ENCODE assay signal across 8 mouse cellular contexts in genomic region chr7:44547725-44548124, GRCm38 (mm10). TPM values are rescaled to one million over a fixed set of nuclear protein-coding genes. Genes with fewer than 3 reads are reported as not detected.
DNase-seq lines count a peak whose midpoint lies in the region; ATAC-seq and TF ChIP-seq lines count a peak whose summit lies in the region.

No protein-coding gene starts in this region.

- peaks cover 32% of the 10 kb centered on the region for H3K36me3 ChIP-seq in spleen, adult 2 months (ENCODE audit: control insufficient read depth, insufficient read depth, low read length)
- peaks cover 79% of the 10 kb centered on the region for H3K36me3 ChIP-seq in erythroblast, embryonic 14.5 days (ENCODE audit: control insufficient read depth)
- peaks cover 48% of the 10 kb centered on the region for H3K36me3 ChIP-seq in limb, embryonic 12.5 days
- peaks cover 17% of the 10 kb centered on the region for H3K36me3 ChIP-seq in stomach, embryonic 15.5 days

- H3K9me3 ChIP-seq in erythroblast, embryonic 14.5 days (ENCODE audit: control insufficient read depth, low read length), result peaks cover 18% of the 10 kb centered on the region
- peaks cover 8% of the 10 kb centered on the region; the same call in 1 of the 2 replicates for H3K9me3 ChIP-seq in limb, embryonic 12.5 days
- H3K9me3 ChIP-seq in stomach, embryonic 15.5 days, result no peaks in the 10 kb centered on the region

- no peak for TF ChIP-seq CTCF in spleen, adult 2 months (IDR thresholded peaks at IDR 0.05; ENCODE audit: extremely low read depth, insufficient read depth, insufficient read length, insufficient replicate concordance)

- DNase-seq in spleen, adult 2 months (ENCODE audit: low read depth in 1 of 2, low spot score in 2 of 2), result no peak
- DNase-seq in spleen, adult 12 weeks (ENCODE audit: low spot score), result no peak
- no peak for DNase-seq in cerebellum, postnatal 36 days
- DNase-seq in yolk sac, embryonic 10.5 days (ENCODE audit: low spot score), result no peak
- no peak for DNase-seq in urinary bladder, adult 2 months (ENCODE audit: low spot score)

- peak overlapping the region; percentile 84 for H3K27ac ChIP-seq in spleen, adult 2 months (ENCODE audit: insufficient read depth, low read length)
- no peak overlapping the region for H3K27ac ChIP-seq in limb, embryonic 12.5 days
- H3K27ac ChIP-seq in stomach, embryonic 15.5 days, result peak overlapping the region; percentile 77

- ATAC-seq in limb, embryonic 12.5 days (ENCODE audit: insufficient number of reproducible peaks, insufficient read depth, low FRiP score, low TSS enrichment, low read depth), result no peak
- no peak for ATAC-seq in stomach, embryonic 15.5 days (ENCODE audit: insufficient read depth, low FRiP score, low read depth)

- 14% methylated on average over 5 of the region's 5 CpGs for WGBS in spleen, adult 2 months
- WGBS in limb, embryonic 12.5 days, result 24% methylated on average over 5 of the region's 5 CpGs
- WGBS in stomach, embryonic 15.5 days, result 16% methylated on average over 5 of the region's 5 CpGs

- H3K4me2 ChIP-seq in limb, embryonic 12.5 days, result peak overlapping the region; percentile 76
- H3K4me2 ChIP-seq in stomach, embryonic 15.5 days, result peak overlapping the region; percentile 92

- H3K9ac ChIP-seq in limb, embryonic 12.5 days (replicated peaks), result peak overlapping the region; percentile 68
- H3K9ac ChIP-seq in stomach, embryonic 15.5 days, result peak overlapping the region; percentile 65; the same call in 1 of the 2 replicates

- TF ChIP-seq POLR2A in spleen, adult 2 months (IDR thresholded peaks at IDR 0.05; ENCODE audit: low read depth, low read length), result no peak

- H3K27me3 ChIP-seq in spleen, adult 2 months (ENCODE audit: control insufficient read depth, insufficient read depth, low read length), result no peaks in the 10 kb centered on the region
- no peaks in the 10 kb centered on the region for H3K27me3 ChIP-seq in erythroblast, embryonic 14.5 days (ENCODE audit: control insufficient read depth)
- no peaks in the 10 kb centered on the region for H3K27me3 ChIP-seq in limb, embryonic 12.5 days
- no peaks in the 10 kb centered on the region for H3K27me3 ChIP-seq in stomach, embryonic 15.5 days (replicated peaks)

- peak overlapping the region; percentile 89 for H3K4me3 ChIP-seq in spleen, adult 2 months (ENCODE audit: extremely low read depth, insufficient read depth, insufficient read length)
- peak overlapping the region; percentile 78 for H3K4me3 ChIP-seq in erythroblast, embryonic 14.5 days (replicated peaks)
- H3K4me3 ChIP-seq in limb, embryonic 12.5 days (replicated peaks), result peak overlapping the region; percentile 68
- peak overlapping the region; percentile 73 for H3K4me3 ChIP-seq in stomach, embryonic 15.5 days (replicated peaks)

- peaks cover 12% of the 10 kb centered on the region; the same call in 1 of the 2 replicates for H3K4me1 ChIP-seq in spleen, adult 2 months (ENCODE audit: control insufficient read depth, insufficient read depth, insufficient read length)
- peaks cover 49% of the 10 kb centered on the region for H3K4me1 ChIP-seq in erythroblast, embryonic 14.5 days (ENCODE audit: control insufficient read depth)
- H3K4me1 ChIP-seq in limb, embryonic 12.5 days (replicated peaks), result peaks cover 17% of the 10 kb centered on the region
- peaks cover 11% of the 10 kb centered on the region for H3K4me1 ChIP-seq in stomach, embryonic 15.5 days

RNA-seq across cellular contexts. Expression of gene Pold1, which starts 0.9 kb away (rescaled TPM):
- 118 and 121 TPM in 2 replicates for polyA plus RNA-seq in spleen, adult 2 months (2012; rRNA removed)
- 24.0 and 25.1 TPM in 2 replicates for polyA plus RNA-seq in erythroblast, embryonic 14.5 days (2012)
- polyA plus RNA-seq in limb, embryonic 12.5 days (2016; fragmentation: Nextera tagmentation; extraction: Ambion mirVana), result 132 and 140 TPM in 2 replicates
- polyA plus RNA-seq in stomach, embryonic 15.5 days (2015; fragmentation: Nextera tagmentation; extraction: Ambion mirVana), result 69.8 and 75.6 TPM in 2 replicates
- 15.8 and 19.7 TPM in 2 replicates for polyA plus RNA-seq in urinary bladder, adult 2 months (2012; rRNA removed)

RNA-seq across cellular contexts. Expression of gene Nr1h2, which starts 6.0 kb away (rescaled TPM):
- polyA plus RNA-seq in spleen, adult 2 months (2012; rRNA removed), result 162 and 211 TPM in 2 replicates
- polyA plus RNA-seq in erythroblast, embryonic 14.5 days (2012), result 49.7 and 62.9 TPM in 2 replicates
- 70.7 and 72.0 TPM in 2 replicates for polyA plus RNA-seq in limb, embryonic 12.5 days (2016; fragmentation: Nextera tagmentation; extraction: Ambion mirVana)
- 62.9 and 65.0 TPM in 2 replicates for polyA plus RNA-seq in stomach, embryonic 15.5 days (2015; fragmentation: Nextera tagmentation; extraction: Ambion mirVana)
- 89.0 and 106 TPM in 2 replicates for polyA plus RNA-seq in urinary bladder, adult 2 months (2012; rRNA removed)

RNA-seq across cellular contexts. Expression of gene Spib, which starts 15.9 kb away (rescaled TPM):
- 285 and 365 TPM in 2 replicates for polyA plus RNA-seq in spleen, adult 2 months (2012; rRNA removed)
- 0.08 TPM in 2 replicates for polyA plus RNA-seq in erythroblast, embryonic 14.5 days (2012)
- polyA plus RNA-seq in limb, embryonic 12.5 days (2016; fragmentation: Nextera tagmentation; extraction: Ambion mirVana), result 0.22 and 0.34 TPM in 2 replicates
- 0.40 and 0.42 TPM in 2 replicates for polyA plus RNA-seq in stomach, embryonic 15.5 days (2015; fragmentation: Nextera tagmentation; extraction: Ambion mirVana)
- polyA plus RNA-seq in urinary bladder, adult 2 months (2012; rRNA removed), result 0.38 and 0.41 TPM in 2 replicates

RNA-seq across cellular contexts. Expression of gene Mybpc2, which starts 23.3 kb away (rescaled TPM):
- polyA plus RNA-seq in spleen, adult 2 months (2012; rRNA removed), result 1.2 and 1.4 TPM in 2 replicates
- polyA plus RNA-seq in erythroblast, embryonic 14.5 days (2012), result not detected in 2 replicates
- 0.09 and 0.13 TPM in 2 replicates for polyA plus RNA-seq in limb, embryonic 12.5 days (2016; fragmentation: Nextera tagmentation; extraction: Ambion mirVana)
- 0.27 and 0.32 TPM in 2 replicates for polyA plus RNA-seq in stomach, embryonic 15.5 days (2015; fragmentation: Nextera tagmentation; extraction: Ambion mirVana)
- polyA plus RNA-seq in urinary bladder, adult 2 months (2012; rRNA removed), result 0.63 and 0.69 TPM in 2 replicates

RNA-seq across cellular contexts. Expression of gene Napsa, which starts 24.5 kb away (rescaled TPM):
- 256 and 335 TPM in 2 replicates for polyA plus RNA-seq in spleen, adult 2 months (2012; rRNA removed)
- 0.20 and 0.21 TPM in 2 replicates for polyA plus RNA-seq in erythroblast, embryonic 14.5 days (2012)
- polyA plus RNA-seq in limb, embryonic 12.5 days (2016; fragmentation: Nextera tagmentation; extraction: Ambion mirVana), result 0.83 and 1.4 TPM in 2 replicates
- polyA plus RNA-seq in stomach, embryonic 15.5 days (2015; fragmentation: Nextera tagmentation; extraction: Ambion mirVana), result 4.9 and 5.0 TPM in 2 replicates
- polyA plus RNA-seq in urinary bladder, adult 2 months (2012; rRNA removed), result 5.3 TPM in 2 replicates

Comparison
In these comparisons a context has a peak if more than half of its experiments do, and no peak if none do; other contexts are left out.
1. RNA of gene Spib, which starts 15.9 kb away (polyA plus RNA-seq): 285 to 365 TPM in spleen, adult 2 months; 0.40 to 0.42 TPM in stomach, embryonic 15.5 days, 0.38 to 0.41 TPM in urinary bladder, adult 2 months, 0.22 to 0.34 TPM in limb, embryonic 12.5 days and 0.08 TPM in erythroblast, embryonic 14.5 days; every median in the first group is over 100 times any median in the second.
2. Peak in every context shown above with its lines, with median percentiles within 50 percentile points of each other: H3K4me3 ChIP-seq.